Mouse (Mus musculus) mouse embryonic stem cell (cell line): ENCODE data around the gene Shisal1.

Experiments used
- in situ Hi-C, 2 experiments: fragments of 300-500 bp; cut with MboI; formaldehyde crosslinking; loops; 1 replicate in 1 of 2; 3 replicates in 1 of 2; pipeline ENCODE4 v1.14.3; 2019 to 2020; ENCODE audit warnings: low sequenced_read_pairs in 2 of 2, low pct_unique_long_range_greater_than_20kb in 1 of 2, mixed read lengths in 1 of 2; ENCODE audit not compliant: unreplicated experiment in 1 of 2

Gene Shisal1

GRCm38 (mm10) chr15:84392131-84392530 is 54.8 kb downstream of the Shisal1 start:
- in situ Hi-C loops: no loop called here

- in situ Hi-C loops: no loop called here
These were observed 58.2 kb downstream of the Shisal1 start for GRCm38 (mm10) chr15:84388698-84389131.

- in situ Hi-C loops: no loop called here
These were observed 60.8 kb downstream of the Shisal1 start for GRCm38 (mm10) chr15:84385995-84386565.

- in situ Hi-C loops: no loop called here
These were observed 62.8 kb downstream of the Shisal1 start for GRCm38 (mm10) chr15:84384066-84384465.

GRCm38 (mm10) chr15:84380181-84380580 is 66.7 kb downstream of the Shisal1 start:
- in situ Hi-C loops: no loop called here

- in situ Hi-C loops: no loop called here
These were observed 68.2 kb downstream of the Shisal1 start for GRCm38 (mm10) chr15:84378734-84379133.

- in situ Hi-C loops: no loop called here
These were observed 74.1 kb downstream of the Shisal1 start for GRCm38 (mm10) chr15:84372801-84373200.

- in situ Hi-C loops: no loop called here
These were observed 79.5 kb downstream of the Shisal1 start for GRCm38 (mm10) chr15:84367402-84367801.

- in situ Hi-C loops: no loop called here
These were observed 80.3 kb downstream of the Shisal1 start for GRCm38 (mm10) chr15:84366574-84366989.

GRCm38 (mm10) chr15:84365675-84366381 is 81.1 kb downstream of the Shisal1 start:
- in situ Hi-C loops: no loop called here

- in situ Hi-C loops: no loop called here
These were observed 82.2 kb downstream of the Shisal1 start for GRCm38 (mm10) chr15:84364746-84365145.

GRCm38 (mm10) chr15:84355081-84355480 is 91.8 kb downstream of the Shisal1 start:
- in situ Hi-C loops: no loop called here

- in situ Hi-C loops: no loop called here
These were observed 94.7 kb downstream of the Shisal1 start for GRCm38 (mm10) chr15:84351915-84352844.

GRCm38 (mm10) chr15:84351342-84351741 is 95.6 kb downstream of the Shisal1 start:
- in situ Hi-C loops: no loop called here

- in situ Hi-C loops: no loop called here
These were observed 96.8 kb downstream of the Shisal1 start for GRCm38 (mm10) chr15:84349915-84350738.

- in situ Hi-C loops: no loop called here
These were observed 98.1 kb downstream of the Shisal1 start for GRCm38 (mm10) chr15:84348769-84349168.

- in situ Hi-C loops: no loop called here
These were observed 106.0 kb downstream of the Shisal1 start for GRCm38 (mm10) chr15:84340926-84341325.

- in situ Hi-C loops: no loop called here
These were observed 109.3 kb downstream of the Shisal1 start for GRCm38 (mm10) chr15:84337599-84337998.
